Mouse (Mus musculus) lung, adult 2 months (tissue): Measurements from ENCODE around the gene Snd1.

ENCODE experiments used
- CTCF ChIP-seq: fragments of 200-500 bp; IDR thresholded peaks from 2 replicates; pipeline ENCODE4 v1.5.1; 2011; ENCODE audit warnings: mild to moderate bottlenecking, low read length, control low read depth; ENCODE audit not compliant: insufficient read depth
- POLR2A ChIP-seq: fragments of 200-500 bp; IDR thresholded peaks from 2 replicates; pipeline ENCODE4 v1.6.1; 2011; ENCODE audit warnings: low read depth, mild to moderate bottlenecking, control low read depth, low read length, borderline replicate concordance; ENCODE audit errors: extremely low read depth

DNA sequence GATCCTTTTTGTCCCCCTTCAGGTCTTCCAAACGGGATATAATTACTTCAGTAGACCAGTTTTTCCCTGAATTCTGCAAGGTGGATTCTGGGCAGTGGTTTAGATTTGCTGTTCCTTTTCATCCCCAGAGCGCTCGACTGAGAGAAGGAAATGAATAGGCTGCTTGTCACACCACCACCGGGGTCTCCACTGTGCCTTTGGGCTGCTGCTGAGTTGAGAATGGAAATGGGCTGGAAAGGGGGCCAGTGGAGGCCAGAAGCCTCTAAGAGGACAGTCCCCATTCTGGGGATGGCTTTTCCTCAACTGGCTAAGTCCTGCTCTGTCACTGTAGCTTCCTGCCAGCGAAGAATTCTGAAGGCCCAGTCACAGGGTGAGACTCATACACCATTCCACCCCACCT is 309.0 kb downstream of the Snd1 start:
- no peak for TF ChIP-seq CTCF
- TF ChIP-seq POLR2A, result no peak
